Mouse (Mus musculus) kidney, adult 11 months (tissue): Measurements from ENCODE around the gene Msi1.
"Not testable (repeated sequence)": the region's sequence is repeated elsewhere in the genome, so short reads cannot be mapped to it uniquely, and the experiment has no call there.

Experiments
- DNase-seq: peaks from one replicate; pipeline ENCODE4 v3.0.0; 2022

Msi1 gene

GRCm38 (mm10) chr5:115434853-115435754 lies 5.7 kb downstream of the Msi1 start:
- no peak for DNase-seq

DNA sequence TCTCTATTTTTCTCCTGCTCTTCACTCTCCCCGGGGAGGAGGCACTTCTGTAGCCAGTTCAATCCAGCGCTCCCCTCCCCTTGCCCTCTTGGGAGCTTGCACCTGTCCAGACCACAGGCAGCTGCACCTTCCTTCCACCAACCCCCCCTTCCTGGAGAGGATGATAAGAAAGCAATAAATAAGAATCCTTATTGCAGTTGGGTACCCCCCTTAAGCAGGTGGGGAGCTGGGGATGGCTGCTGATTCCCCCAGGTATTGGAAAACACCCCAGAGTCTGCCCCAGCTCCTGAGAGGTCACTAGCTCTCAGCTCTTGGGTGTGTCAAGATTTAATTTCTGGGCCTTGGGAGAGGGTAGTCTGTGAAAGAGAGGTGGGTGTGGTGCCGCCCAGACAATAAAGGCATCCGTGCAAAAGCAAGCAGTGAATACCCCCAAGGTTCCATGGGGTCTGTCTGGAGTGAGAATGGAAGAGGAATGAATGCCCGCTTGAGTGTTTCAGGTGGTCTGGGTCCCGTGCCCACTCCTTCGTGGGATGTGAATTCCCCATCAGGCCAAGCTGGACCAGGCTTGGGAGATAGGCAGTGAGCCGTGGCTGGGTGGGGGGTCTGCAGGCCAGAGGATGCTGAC lies 6.5 kb downstream of the Msi1 start:
- no peak for DNase-seq

DNA sequence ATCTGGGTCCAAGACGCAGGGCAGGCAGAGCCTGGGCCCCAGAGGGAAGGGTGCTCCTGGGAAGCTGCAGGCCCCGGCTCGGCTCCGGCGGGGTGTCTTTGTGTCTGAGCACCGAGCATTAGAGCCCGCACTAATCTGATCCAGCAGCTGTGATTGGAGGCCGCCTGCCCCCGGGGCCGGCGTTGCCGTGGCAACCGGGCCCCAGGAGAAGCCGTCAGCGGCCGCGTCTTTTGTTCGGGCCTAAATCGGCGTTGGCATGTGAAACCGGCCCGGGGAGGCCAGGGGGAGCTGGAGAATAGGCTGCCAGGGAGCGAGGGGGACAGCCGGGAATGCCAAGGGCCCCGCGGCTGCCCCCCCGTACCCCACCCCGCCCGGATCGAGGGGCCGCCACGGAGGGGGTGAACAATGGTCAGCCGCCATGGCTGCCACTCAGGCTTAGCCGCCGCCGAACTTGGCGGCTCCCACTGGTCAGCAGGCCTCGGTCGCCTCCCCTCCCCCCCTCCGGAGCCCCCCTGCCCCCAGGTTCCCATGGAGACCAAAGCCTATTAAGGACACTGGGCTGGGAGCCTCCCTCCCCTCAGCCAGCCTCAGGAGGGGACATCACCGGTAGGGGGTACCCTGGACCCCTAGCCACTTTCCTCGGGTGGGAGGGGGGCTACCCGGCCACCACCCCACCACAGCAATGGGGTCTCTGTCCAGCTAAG lies 7.2 kb downstream of the Msi1 start:
- peak; percentile 10 for DNase-seq

DNA sequence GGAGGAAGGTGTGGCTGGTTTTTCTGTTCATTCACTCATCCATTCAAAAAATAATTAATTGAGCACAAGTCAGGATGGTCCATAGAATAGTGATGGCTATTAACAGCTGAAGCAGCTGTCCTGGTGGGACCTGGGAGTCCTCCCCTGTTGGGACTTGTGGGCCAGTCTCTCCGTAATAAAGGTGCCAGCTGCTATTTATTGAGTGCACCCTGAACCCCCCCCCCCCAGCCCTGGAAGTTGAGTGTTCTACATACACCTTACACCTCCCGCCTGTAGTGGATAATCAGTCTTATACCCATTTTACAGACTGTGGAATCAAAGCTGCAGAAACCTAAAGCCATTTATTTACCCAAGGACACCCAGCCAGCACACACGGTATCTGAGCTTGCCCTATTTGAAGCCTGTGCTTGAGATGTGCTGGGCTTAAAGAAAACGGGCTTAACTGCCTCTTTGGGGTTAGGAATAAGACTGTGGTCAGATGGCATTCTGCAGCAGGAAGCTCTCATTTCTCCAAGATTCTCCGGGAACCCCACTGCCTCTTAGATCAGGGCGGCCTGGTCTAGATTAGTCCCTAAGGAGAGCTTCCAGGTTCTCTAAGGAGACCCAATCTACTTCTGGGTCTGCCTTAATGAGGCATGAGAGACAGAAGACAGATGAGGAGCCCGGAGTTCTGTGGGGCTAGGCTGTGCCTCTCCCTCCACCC lies 8.0 kb downstream of the Msi1 start:
- no peak for DNase-seq

GRCm38 (mm10) chr5:115437945-115438315 lies 8.5 kb downstream of the Msi1 start:
- DNase-seq = no peak

- no peak for DNase-seq
Measured at GRCm38 (mm10) chr5:115438667-115439066, 9.3 kb downstream of the Msi1 start.

DNA sequence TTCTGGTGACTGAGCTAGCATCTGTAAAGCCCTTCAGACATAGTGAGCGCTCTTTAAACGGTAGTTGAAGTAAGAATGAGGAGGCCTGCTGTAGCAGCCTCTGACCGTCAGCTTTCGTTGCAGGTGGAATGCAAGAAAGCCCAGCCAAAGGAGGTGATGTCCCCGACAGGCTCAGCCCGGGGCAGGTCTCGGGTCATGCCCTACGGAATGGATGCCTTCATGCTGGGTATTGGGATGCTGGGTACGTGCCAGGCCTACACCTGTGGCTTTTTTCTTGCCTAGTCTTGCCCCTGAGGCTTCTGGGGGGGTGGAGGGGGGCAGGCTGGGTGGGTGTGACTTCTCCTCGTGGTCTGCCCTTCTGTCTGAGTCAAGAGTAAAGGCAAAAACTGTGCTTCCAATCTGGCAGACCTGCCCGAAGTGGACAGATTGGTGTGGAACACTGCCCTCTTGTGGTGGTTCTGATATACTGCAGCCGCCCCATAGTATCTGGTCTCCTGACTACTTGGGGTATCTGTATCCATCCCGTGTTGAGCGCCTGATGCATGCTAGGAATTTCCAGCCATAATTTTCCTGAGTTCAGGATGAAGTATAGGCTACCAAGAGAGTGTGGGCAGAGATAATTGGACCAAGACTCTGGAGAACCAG lies 11.9 kb downstream of the Msi1 start:
- DNase-seq = peak; percentile 49

- DNase-seq = not testable (repeated sequence)
Measured at GRCm38 (mm10) chr5:115442663-115443062, 13.3 kb downstream of the Msi1 start.

- DNase-seq = no peak
Measured at GRCm38 (mm10) chr5:115444130-115444529, 14.7 kb downstream of the Msi1 start.

- DNase-seq = no peak
Measured at GRCm38 (mm10) chr5:115447108-115447507, 17.7 kb downstream of the Msi1 start.

- DNase-seq = no peak
Measured at GRCm38 (mm10) chr5:115449247-115449646, 19.8 kb downstream of the Msi1 start.

GRCm38 (mm10) chr5:115450410-115451317 lies 21.3 kb downstream of the Msi1 start:
- no peak for DNase-seq

DNA sequence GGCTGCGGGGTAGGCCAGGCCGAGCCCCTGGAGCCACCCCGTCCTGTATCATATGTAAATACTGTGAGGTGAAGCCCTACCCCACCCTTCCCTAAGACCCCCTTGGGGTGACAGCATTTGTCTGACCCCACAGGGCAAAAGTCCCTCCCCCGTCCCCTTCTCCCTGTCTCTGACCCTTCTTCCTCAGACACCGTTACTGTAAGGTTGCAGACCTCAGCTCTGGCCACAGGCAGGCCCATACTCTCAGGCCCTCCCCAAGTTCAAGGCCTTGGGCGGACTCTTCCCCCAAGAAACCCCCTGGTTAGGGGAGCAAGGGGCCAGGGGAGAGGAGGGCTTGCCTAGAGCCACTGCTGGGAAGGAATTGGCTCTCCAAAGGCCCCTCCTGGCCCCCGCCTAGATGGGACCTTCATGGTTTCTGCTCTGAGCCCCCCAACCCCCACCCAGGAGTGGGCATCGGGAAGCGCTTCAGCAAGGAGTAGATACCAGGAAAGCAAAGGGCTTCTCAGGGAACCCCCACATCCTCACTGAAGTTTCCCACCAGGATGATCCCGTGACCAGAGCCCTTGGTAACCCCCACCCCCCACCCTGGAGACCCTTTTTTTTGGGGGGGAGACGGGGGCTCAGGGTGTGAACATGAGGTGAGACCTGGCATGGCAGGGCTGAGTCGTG lies 25.2 kb downstream of the Msi1 start:
- DNase-seq = no peak

- no peak for DNase-seq
Measured at GRCm38 (mm10) chr5:115455838-115456237, 26.4 kb downstream of the Msi1 start.

GRCm38 (mm10) chr5:115458918-115459317 lies 29.5 kb downstream of the Msi1 start:
- no peak for DNase-seq

GRCm38 (mm10) chr5:115464408-115465115 lies 35.2 kb downstream of the Msi1 start:
- DNase-seq = no peak

DNA sequence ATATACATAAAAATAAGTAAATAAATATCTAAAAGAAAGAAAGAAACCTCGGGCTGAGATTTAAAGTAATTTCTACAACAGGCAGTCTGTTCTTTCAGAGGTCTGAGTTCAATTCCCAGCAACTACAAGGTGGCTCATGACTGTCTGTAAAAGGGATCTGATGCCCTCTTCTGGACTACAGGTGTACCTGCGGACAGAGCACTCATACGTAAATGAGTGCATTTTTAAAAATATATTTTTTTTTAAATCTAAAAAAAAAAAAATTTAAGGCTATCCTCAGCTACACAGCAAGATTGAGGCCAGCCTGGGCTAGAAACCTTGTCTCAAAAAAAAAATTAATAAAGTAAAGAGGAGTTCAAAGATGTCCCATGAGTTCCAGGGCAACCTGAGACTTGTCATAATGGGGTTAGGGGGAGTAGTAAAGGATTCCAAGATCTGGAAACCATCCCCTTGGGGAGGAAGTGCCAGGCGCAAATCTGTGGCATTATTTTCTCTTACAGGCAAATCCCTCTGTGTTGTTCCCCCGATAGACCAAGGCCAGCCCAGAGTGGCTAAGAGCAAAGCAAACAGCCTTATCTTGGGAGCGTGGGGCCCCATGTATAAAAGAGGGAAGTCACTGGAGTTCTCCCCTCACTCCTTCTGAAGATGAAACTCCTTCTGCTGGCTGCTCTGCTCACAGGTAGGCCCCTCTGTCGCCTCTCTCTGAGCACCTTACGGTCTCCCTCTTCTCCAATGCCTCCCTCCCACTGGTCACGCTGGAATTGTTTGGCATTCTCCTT lies 36.4 kb downstream of the Msi1 start, which contains the start of gene Pla2g1b:
TSS of gene Pla2g1b (plus strand) at position 621 of the 779 bp plus-strand sequence.
- DNase-seq = no peak

DNA sequence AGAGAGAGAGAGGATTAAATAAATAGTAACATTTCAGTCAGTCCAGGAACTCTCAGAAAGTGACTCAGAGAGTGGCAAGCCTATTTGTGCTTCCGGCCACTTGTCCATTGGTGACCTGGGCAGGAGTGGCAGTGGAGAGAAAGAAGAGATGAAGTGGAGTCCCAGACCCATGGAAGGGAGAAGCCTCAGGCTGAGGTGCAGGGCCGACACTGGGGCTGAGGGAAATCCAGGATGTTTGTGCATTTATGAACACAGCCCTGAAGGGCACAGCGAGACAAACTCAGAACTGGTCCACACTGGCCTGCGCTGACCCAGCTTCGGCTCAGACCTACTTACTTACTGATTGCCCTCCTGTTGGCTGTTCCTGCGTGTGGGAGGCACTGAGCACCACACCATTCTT lies 40.4 kb downstream of the Msi1 start:
- DNase-seq = peak; percentile 69
